Mouse (Mus musculus) kidney, embryonic 16.5 days (tissue): ENCODE data around the gene Rad23b. TPM values are rescaled to one million over a fixed set of nuclear protein-coding genes. Genes with fewer than 3 reads are reported as not detected.

Source experiments
- ATAC-seq: fragments of 200-750 bp; cut with Nextera tagmentation; 2 replicates; pipeline ENCODE4 v1.8.0; 2017; ENCODE audit warnings: moderate TSS enrichment; ENCODE audit not compliant: low FRiP score, low TSS enrichment
- H3K27ac ChIP-seq: fragments of 300-500 bp; sonication (generic); 2 replicates; pipeline ENCODE4 v1.5.1; 2014; ENCODE audit warnings: low read length
- H3K27me3 ChIP-seq: fragments of 300-500 bp; sonication (generic); 2 replicates; pipeline ENCODE4 v1.6.1; 2014; ENCODE audit warnings: low read length, control low read depth, mixed read lengths; ENCODE audit not compliant: insufficient read depth
- H3K36me3 ChIP-seq: fragments of 300-500 bp; sonication (generic); 2 replicates; pipeline ENCODE4 v1.6.1; 2014; ENCODE audit warnings: low read length, control low read depth, mixed read lengths; ENCODE audit not compliant: insufficient read depth
- H3K4me1 ChIP-seq: fragments of 300-500 bp; sonication (generic); 2 replicates; pipeline ENCODE4 v1.6.1; 2014; ENCODE audit warnings: low read length, control low read depth, mixed read lengths; ENCODE audit not compliant: insufficient read depth
- H3K4me2 ChIP-seq: fragments of 300-500 bp; sonication (generic); replicated peaks from 2 replicates; pipeline ENCODE4 v1.6.1; 2014; ENCODE audit warnings: low read depth, low read length
- H3K4me3 ChIP-seq: fragments of 300-500 bp; sonication (generic); 2 replicates; pipeline ENCODE4 v1.5.1; 2014; ENCODE audit warnings: mild to moderate bottlenecking, low read length
- H3K9ac ChIP-seq: fragments of 300-500 bp; sonication (generic); replicated peaks from 2 replicates; pipeline ENCODE4 v1.6.1; 2014; ENCODE audit warnings: low read length
- H3K9me3 ChIP-seq: fragments of 300-500 bp; sonication (generic); 2 replicates; pipeline ENCODE4 v1.6.1; 2016; ENCODE audit warnings: low read length, control low read depth
- WGBS: fragments of 180-500 bp; shearing (Covaris S2); extraction: QIAGEN DNeasy Blood & Tissue Kit; methylation state at CpG from one replicate; pipeline ENCODE4 v1.1.7; 2014; 5-methylcytosine and 5-hydroxymethylcytosine counted together
- polyA plus RNA-seq: library from polyadenylated mRNA; unstranded; fragments of >200 nt; fragmentation: Nextera tagmentation; extraction: Ambion mirVana; gene quantifications from 2 replicates; pipeline ENCODE4 v1.2.1, GENCODE M21; 2015

The Rad23b gene
- polyA plus RNA-seq, 1 experiment from 2014 or later, result 75.0 TPM

DNA sequence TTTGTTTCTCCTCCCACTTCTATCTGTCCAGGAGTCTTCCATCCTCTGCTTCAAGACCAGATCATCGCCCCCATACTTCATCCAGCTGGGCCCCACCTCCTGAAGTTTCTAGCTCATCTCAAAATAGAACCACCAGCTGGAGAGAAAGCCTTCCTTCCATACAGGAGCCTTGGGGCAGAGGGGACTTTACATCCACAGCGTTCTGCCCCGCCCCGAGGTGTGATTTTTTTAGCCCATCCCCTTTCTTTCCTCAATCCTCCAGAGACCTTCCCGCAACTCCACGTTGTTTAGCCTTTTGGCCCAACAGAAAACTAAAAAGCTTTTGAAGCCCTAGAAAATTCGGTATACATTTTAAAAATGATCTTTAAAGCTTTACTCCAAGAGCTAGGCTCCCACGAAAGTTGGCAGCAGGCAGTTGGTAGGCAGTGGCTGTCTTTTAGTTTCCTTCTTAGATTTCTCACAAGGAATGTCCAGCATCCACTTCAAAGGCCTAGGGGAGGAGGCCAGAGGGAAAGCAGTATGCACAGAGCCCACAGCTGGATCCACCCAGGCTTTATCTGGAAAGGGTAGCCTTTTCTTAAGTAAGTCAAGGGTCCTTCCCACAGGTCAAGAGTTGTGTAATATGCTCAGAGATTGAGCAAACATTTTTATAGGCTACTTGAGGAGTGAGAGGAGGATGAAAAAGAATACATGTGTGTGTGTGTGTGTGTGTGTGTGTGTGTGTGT, 20.1 kb upstream of the Rad23b start:
- no peak for ATAC-seq
- Histone ChIP-seq H3K4me1 (no peaks in the 10 kb centered on the region), H3K9me3 (0 out of 2 replicates have a peak, but pooled peaks cover 5% of the 10 kb centered on the region), H3K4me3 (no peak overlapping the region), H3K27me3 (no peaks in the 10 kb centered on the region), H3K36me3 (no peaks in the 10 kb centered on the region), H3K4me2 (no peak overlapping the region), H3K9ac (no peak overlapping the region), H3K27ac (no peak overlapping the region)
- 50% methylated on average over 8 of the region's 8 CpGs for WGBS

DNA sequence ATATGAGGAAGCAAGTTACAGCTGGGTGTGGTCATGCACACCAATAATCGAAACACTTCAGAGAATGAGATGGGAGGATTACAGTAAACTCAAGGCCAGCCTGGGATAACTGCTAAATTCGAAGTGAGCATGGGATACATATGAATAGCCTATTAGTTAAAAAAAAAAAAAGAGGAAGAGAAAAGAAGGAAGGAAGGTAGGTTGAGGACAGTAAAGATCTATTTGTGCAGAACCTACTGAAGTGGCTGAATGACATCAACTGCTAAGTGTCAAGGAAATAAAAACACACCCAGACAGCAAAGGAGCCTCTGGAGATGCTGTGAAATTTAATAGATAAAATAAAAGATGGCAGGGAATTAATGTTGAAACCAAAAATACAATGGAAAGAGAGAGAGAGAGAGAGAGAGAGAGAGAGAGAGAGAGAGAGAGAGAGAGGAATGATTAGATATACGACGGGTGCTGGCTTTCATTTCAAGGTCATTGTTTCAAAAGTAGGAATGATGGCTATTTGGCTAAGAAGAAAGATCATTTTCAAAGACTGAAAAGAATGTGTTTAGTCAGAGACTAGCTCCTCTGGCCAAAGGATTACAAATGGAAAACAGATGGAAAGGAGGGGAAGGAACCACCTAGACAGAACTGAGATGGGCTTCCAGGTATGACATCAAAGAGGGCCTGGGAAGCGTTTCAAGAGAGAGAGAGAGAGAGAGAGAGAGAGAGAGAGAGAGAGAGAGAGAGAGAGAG, 14.6 kb upstream of the Rad23b start:
- no peak overlapping the region for H3K4me3 ChIP-seq
- no peak overlapping the region for H3K9ac ChIP-seq
- no peaks in the 10 kb centered on the region for H3K27me3 ChIP-seq
- no peak overlapping the region for H3K4me2 ChIP-seq
- 76% methylated on average over 5 of the region's 5 CpGs for WGBS
- H3K9me3 ChIP-seq, result 0 out of 2 replicates have a peak, but pooled peaks cover 5% of the 10 kb centered on the region
- no peaks in the 10 kb centered on the region for H3K36me3 ChIP-seq
- no peak for ATAC-seq
- no peaks in the 10 kb centered on the region for H3K4me1 ChIP-seq
- H3K27ac ChIP-seq, result no peak overlapping the region

- Histone ChIP-seq H3K4me1 (no peaks in the 10 kb centered on the region), H3K27me3 (no peaks in the 10 kb centered on the region), H3K9ac (no peak overlapping the region), H3K36me3 (no peaks in the 10 kb centered on the region), H3K4me2 (no peak overlapping the region), H3K27ac (no peak overlapping the region), H3K9me3 (no peaks in the 10 kb centered on the region), H3K4me3 (no peak overlapping the region)
- ATAC-seq, result no peak
- WGBS, result 81% methylated on average over 1 of the region's 1 CpGs
Measured at GRCm38 (mm10) chr4:55338905-55339304, 10.9 kb upstream of the Rad23b start.

DNA sequence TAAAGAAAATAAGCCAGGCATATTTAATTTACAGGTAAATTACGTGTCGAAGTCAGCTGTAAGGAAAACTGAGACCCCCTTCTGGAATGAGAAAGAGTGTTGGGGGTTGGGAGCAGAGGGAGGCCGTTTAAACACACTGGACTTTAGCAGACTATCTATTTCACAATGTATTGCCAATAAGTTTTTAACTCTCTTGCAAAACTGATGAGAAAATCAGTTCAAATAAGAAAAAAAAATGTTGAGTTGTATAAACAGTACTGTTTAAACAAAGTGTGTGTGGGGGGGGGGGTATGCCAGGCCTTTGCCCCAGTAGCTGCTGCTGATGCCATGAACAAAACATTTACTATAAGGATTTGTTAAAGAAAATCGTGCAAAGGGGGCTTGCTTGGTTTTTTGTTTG, 10.5 kb upstream of the Rad23b start:
- WGBS, result 47% methylated on average over 4 of the region's 4 CpGs
- no peak for ATAC-seq

DNA sequence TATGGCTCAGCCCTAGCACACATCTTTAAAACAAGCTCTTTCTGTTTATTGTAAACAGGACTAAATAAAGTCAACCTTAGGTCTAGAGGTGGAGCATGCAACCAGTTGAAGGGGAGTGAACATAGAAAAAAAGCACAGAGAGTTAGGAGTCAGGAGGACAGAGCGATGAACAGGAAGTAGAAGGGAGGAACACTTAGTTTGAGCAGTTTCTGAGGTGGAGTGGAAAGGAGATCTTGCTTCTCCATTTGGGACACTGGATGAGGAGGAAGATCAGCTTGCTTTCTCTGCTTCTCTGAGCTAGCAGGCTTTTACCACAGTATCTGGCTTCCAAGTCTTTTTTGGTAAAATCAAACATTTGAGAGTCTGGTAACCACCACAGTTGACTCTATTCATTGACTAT, 8.0 kb upstream of the Rad23b start:
- H3K27ac ChIP-seq, result no peak overlapping the region
- H3K9me3 ChIP-seq, result no peaks in the 10 kb centered on the region
- no peak for ATAC-seq
- H3K9ac ChIP-seq, result no peak overlapping the region
- H3K4me1 ChIP-seq, result no peaks in the 10 kb centered on the region
- WGBS, result 97% methylated on average over 1 of the region's 1 CpGs
- H3K4me2 ChIP-seq, result no peak overlapping the region
- no peaks in the 10 kb centered on the region for H3K27me3 ChIP-seq
- H3K36me3 ChIP-seq, result no peaks in the 10 kb centered on the region
- no peak overlapping the region for H3K4me3 ChIP-seq

More for the DNA sequence above, 10.5 kb upstream of the Rad23b start:
- H3K27me3 ChIP-seq, result no peaks in the 10 kb centered on the region
- no peaks in the 10 kb centered on the region for H3K9me3 ChIP-seq
- no peaks in the 10 kb centered on the region for H3K4me1 ChIP-seq
- no peak overlapping the region for H3K4me3 ChIP-seq
- no peaks in the 10 kb centered on the region for H3K36me3 ChIP-seq
- H3K27ac ChIP-seq, result no peak overlapping the region
- no peak overlapping the region for H3K9ac ChIP-seq
- H3K4me2 ChIP-seq, result no peak overlapping the region

GRCm38 (mm10) chr4:55342602-55343001, 7.2 kb upstream of the Rad23b start:
- WGBS, result 95% methylated on average over 5 of the region's 5 CpGs
- Histone ChIP-seq H3K9ac (no peak overlapping the region), H3K4me1 (no peaks in the 10 kb centered on the region), H3K27ac (no peak overlapping the region), H3K4me2 (no peak overlapping the region), H3K4me3 (no peak overlapping the region), H3K27me3 (no peaks in the 10 kb centered on the region), H3K9me3 (no peaks in the 10 kb centered on the region), H3K36me3 (no peaks in the 10 kb centered on the region)
- no peak for ATAC-seq

DNA sequence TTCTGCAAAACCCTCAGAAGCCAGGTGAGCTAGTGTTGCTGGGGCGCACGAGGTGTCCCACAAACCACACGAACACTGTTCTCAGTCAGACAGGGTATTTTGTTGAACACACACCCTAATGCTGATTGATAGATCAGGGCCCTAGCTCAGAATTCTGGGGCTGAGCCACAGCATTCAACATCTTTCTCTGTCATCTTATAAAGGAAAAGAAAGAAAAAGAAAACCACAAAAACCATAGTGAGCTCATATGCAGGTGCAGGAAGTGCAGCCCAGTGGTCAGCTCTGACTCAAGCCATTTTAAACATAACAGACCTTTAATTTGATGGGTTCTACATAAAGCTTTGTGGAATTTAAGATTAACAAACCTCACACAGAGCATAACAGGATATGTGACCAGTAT, 6.6 kb upstream of the Rad23b start:
- no peak overlapping the region for H3K27ac ChIP-seq
- no peak overlapping the region for H3K9ac ChIP-seq
- H3K4me1 ChIP-seq, result no peaks in the 10 kb centered on the region
- no peaks in the 10 kb centered on the region for H3K9me3 ChIP-seq
- no peaks in the 10 kb centered on the region for H3K36me3 ChIP-seq
- no peaks in the 10 kb centered on the region for H3K27me3 ChIP-seq
- H3K4me2 ChIP-seq, result no peak overlapping the region
- 84% methylated on average over 3 of the region's 3 CpGs for WGBS
- H3K4me3 ChIP-seq, result no peak overlapping the region
- no peak for ATAC-seq

DNA sequence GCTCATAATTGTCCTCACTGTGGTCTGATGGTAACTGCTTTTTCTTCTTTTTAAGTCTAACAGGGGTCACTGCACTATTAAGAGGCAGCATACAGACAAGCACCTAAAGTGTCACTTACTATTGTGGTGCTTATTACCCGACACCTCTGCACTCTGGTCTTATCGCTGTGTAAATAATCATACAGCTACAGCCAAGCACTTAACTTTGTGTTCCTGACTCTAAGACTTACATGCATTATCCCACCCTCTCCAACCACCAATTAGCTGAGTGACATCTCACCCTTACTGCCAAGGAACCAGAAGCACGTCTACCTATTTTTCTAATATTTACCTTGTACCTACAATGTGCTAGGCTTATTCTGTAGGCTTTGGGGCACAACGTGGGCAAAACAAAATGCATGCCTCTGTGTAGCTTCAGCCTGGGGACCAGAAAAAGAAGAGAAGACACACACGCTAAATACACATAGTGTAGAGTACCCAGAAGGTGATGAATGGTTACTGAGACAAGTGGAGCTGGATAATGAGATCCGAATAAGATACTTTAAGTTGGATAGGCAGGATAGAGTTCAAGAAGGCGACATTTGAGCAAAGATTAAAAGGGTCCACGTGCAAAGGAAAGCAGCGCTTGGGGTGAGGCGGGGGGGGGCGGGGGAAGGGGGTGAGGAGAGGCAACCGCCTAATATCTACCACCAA, 938 bp upstream of the Rad23b start:
- peak overlapping the region; percentile 82 for H3K4me2 ChIP-seq
- no peak; the same call in 1 of the 2 replicates for ATAC-seq
- H3K27me3 ChIP-seq, result no peaks in the 10 kb centered on the region
- H3K9me3 ChIP-seq, result no peaks in the 10 kb centered on the region
- no peaks in the 10 kb centered on the region for H3K36me3 ChIP-seq
- 5% methylated on average over 12 of the region's 12 CpGs for WGBS
- H3K9ac ChIP-seq, result peak overlapping the region; percentile 72
- peaks cover 19% of the 10 kb centered on the region for H3K4me1 ChIP-seq
- peak overlapping the region; percentile 97 for H3K4me3 ChIP-seq
- peak overlapping the region; percentile 88 for H3K27ac ChIP-seq

- Histone ChIP-seq H3K27me3 (no peaks in the 10 kb centered on the region), H3K9ac (peak overlapping the region; percentile 96), H3K4me1 (peaks cover 20% of the 10 kb centered on the region), H3K27ac (peak overlapping the region; percentile 91), H3K9me3 (no peaks in the 10 kb centered on the region), H3K4me3 (peak overlapping the region; percentile 97), H3K36me3 (no peaks in the 10 kb centered on the region), H3K4me2 (peak overlapping the region; percentile 79)
- under 1% methylated on average over 55 of the region's 66 CpGs for WGBS
- ATAC-seq, result peak; percentile 60
Measured at GRCm38 (mm10) chr4:55350219-55350931, 532 bp downstream of the Rad23b start.
